Mouse (Mus musculus) frontal cortex, postnatal 10 days (tissue): Measurements from ENCODE around the gene Tmem145.

Experiments used
- DNase-seq, 2 experiments: peaks; one replicate each; pipeline ENCODE4 v3.0.0; 2022; ENCODE audit warnings: low spot score in 2 of 2, mixed read lengths in 1 of 2

The Tmem145 gene

DNA sequence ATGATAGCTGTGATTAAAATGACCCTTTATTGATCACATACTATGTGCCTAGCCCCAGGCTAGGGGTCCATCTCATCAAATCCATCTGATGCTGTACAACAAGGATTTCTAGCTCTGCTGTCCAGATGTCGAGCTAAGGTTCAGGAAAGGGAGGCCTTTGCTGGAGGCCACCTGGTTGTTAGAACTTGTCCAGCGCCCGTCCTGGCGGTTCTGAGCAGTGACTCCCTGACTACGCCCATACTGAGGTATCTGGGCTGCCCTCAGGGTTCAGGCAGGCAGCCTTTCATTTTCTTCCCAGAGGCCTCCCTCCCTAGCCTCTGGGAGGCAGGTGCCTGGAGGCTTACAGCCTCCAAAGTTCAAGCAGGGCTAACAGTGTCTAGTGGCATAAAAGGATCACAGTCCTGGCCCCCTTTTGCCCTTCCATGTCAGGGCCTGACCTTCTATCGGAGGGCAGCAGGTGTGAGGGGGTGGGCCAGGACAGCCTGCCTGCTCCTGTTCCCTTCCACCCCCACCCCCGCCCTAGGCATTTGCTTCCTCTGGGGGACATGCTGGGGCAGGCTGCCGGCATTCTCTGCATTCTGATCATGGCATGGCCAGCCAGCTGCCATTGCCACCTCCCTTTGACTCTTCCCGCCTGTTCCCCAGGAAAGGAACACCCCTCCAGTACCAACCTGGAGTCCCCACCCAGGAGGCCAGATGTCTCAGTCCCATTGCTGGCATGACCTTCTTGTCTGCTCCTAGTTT lies 30.2 kb upstream of the Tmem145 start:
- no peak for DNase-seq

DNA sequence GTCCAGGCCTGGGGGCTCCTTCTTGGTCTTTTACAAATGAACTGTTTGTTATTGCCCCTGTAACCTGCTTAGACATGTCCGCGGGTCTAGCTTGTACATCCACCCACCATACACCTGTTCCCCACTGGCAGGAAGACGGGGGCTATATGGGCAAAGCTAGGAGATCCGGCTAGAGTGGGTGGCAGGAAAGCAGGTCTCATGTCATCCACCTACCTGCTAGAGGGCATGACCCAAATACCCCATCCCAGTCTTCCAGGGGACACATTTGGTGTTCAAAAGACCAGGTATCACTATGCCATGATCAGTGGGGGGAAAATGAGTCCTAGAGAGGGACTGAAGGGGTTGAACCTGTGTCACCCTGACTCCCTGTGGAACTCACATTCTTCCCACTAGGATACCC lies 28.5 kb upstream of the Tmem145 start:
- no peak for DNase-seq

DNA sequence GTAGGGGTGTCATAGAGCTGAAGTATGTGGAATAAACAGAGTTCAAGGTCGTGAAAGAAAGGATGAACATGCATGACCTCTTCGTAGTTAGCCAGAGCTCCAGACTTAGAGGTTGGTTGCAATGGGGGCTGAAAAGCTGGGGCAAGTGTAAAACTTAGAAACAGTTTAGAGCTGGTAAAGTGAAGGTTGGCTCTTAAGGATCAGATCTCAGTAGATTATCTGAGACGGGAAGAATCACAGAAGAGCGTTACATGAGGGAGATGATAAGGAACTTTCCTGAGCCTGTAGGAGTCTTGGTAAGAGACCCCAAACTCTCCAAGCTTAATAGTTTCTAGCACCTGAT lies 27.9 kb upstream of the Tmem145 start:
- DNase-seq: no peak

DNA sequence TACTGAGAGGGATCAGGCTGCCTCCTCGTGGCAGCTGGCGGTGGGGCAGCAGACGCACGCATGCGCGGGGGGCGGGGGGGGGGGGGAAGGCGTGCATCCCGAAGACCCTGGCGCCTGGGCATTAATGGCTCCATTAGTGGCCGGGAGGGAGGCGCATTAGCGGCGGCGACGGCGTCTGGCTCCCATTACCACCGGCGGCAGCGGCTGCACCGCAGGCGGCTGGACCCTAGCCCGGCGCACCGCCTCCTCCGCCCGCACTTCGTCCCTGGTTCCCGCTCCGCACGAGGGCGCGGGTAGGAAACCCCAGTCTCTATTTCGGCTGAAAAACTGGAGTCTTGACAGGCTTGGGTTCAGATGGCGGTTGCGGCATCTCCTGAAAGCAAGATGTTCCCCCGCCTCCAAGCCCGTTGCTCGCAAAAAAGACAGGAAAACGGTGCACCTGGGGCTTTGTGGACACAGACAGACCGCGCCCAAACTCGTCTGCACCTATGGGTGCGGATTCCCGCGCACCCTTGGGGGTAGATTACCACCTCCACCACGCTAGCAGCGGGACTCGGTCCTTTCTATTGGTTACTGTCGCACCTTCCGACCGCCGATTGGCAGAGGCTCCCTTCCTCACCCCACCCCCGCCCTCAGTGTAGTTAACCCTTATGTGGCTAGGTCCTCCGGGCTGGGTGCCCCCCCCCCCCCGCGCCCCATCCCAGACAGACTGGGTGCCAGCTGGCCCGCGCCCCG lies 27.4 kb upstream of the Tmem145 start:
- peak; percentile 84 to 86 for DNase-seq

DNA sequence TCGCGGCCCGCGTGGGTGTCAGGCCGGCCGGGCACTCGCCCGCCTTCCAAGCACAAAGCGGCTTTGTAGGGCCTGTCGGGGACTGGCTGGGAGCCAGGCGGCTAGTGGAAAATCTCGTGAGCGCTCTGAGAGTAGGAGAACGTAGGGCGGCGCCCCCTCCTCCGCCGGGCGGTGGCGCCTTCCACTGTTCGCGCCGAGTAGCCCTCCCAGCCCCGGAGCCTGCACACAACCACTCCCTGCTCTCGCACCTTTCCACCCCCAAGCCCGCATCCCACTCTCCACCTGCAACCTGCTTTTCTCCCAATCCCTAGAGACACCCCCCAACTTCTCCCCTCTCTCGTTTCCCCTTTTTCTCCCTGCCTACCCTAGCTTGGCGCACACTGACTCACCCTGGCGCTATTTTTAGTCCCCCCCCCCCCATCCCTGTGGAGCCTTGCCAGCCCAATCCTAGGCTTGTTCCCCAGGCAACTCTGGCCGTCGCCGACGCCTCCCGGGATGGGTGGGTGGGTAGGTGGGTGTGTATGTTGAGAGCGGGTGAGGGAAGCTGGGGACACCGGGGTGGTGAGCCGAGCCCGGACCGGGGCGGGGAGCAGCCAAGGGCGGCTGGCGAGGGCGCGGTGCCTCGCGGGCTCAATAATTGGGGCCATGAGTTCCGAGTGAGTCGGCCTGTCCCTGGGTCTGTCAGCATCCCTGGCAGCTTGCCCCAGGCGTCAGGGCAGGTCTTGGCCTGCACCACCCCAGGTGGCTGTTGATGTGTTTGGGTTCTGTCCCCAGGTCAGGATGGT lies 26.6 kb upstream of the Tmem145 start:
- DNase-seq: peak; percentile 90 to 91

DNA sequence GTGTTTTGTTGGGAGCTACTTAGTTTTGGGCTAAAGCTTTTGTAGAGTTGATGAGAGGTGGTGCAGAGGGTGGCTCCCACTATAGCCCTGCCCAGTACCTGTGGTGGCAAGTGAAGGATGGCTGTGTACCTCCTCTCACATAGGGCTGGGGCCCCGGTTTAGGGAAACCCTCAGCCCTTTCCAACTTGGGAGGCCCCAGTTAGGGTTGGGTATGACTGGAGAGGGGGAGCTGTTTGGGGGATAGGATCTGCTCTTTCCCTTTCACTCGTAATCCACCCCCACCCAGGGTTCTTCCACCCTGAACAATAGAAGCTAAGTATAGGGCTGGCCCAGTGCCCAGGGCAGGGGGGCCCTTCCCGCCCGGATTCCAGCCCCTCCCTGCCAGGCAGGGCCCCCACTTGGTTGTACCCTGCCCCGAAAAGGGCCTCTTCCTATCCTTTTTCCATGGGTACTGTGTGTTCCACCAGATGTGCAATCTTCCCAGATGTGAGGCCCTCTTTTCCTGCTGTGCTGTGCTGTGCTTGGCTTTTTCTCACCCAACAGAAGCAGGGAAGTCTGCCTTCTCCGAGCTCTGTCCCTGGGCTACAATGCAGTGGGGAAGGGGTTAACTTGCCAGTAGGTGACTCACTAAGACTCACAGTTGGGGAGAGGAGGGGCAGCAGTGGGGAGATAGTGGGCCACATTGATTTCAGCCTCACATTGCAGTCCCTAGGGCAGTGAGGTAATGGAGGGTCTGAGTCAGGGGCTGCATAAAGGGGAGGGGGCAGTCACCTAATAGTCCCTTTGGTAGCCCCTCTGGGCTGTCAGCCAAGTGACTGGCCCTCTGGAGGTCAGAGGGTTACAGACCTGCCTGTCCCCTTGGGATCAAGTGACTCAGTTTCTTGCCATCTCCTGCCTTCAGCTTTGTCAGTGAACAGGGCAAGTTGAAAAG lies 25.8 kb upstream of the Tmem145 start:
- peak; percentile 54 to 65 for DNase-seq

DNA sequence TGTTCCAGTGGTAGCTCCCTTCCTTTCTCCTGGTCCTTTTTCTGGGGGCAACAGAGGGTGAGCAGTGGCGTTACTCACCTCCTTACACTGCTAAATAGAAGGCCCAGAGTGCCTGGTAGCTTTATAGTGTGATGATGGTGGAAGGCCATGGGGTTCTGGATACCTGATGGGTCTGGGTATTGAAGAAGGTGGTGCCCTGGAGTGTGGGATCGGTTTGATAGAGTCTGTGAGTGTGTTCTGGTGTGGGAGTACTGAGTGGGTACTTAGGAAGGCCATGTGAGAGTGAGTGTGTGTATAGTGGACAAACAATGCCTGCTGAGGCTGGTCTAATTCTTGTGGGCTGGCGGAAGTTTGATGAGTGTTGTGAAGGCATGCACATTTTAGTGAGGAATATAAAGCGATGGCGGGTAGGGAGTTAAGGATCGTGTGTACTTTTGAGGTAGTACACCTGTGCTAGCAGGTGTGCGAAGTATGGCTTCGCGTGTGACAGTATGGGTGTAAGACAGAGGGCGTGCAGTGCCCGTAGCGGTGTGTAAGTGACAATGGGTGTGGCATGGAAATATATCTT lies 24.7 kb upstream of the Tmem145 start:
- peak in 1 of 2 experiments; percentile 15 for DNase-seq

DNA sequence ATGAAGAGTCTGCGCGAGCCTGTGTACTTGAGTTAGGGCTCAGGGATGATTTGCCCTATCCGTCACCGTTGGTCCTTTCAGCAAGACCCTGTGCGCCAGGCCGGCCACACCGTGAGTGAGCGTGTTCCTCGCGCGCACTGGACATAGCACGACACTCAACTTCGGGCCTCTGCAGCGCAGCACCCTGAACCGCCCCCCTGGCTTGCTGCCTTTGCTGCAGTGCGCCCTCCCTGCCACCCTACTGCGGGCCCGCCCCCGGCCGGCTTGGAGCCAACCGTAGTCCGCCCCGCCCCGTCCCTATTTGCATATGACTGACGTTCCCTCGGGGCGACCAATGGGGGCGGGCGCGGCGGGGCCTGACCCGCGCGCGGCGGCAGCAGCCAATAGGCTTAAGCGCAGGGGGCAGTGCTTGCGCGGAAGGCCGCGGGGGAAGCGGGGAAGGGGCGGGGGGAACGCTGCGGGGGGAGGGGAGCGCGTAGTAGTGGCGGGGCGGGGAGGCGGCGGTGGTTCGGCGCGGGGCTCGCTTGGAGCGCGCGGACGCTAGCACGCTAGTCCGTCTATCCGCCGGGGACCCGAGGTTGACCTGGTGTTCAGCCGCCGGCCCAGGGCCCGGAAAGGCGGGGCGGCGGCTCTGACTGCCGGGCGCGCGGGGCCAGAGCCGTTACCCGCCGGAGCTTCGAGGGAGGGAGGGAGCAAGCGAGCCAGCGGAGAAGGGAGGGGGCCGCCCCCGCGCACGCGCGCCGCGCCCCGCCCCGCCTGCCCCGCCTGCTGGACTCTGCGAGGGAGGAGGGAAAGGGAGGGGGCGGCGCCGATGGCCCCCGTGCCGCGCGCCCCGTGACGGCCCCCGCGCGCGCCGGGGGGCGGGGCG lies 23.9 kb upstream of the Tmem145 start:
- DNase-seq: peak; percentile 95 to 96

DNA sequence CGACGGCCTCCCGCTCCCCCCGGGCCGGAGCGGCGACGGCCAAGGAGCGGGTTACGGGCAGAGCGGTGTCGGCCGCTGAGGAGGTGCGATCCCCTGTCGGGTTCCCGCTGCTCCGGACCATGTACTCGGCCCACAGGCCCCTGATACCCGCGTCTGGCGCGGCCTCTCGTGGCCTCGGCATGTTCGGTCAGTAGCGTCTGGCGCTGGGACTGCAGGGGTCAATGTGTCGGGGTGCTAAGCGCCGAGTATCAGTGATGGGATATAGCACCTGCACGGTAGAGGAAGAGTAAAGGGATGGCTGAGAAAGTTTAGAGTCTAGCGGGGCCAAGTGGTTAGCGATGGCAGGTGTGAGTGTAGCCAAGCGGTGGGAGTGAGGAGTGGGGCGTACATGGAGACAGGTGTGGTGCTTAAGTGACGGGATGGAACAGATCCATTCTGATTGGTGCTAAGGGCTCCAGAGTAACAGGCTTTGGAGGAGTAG lies 23.1 kb upstream of the Tmem145 start:
- DNase-seq: peak; percentile 50 to 64

DNA sequence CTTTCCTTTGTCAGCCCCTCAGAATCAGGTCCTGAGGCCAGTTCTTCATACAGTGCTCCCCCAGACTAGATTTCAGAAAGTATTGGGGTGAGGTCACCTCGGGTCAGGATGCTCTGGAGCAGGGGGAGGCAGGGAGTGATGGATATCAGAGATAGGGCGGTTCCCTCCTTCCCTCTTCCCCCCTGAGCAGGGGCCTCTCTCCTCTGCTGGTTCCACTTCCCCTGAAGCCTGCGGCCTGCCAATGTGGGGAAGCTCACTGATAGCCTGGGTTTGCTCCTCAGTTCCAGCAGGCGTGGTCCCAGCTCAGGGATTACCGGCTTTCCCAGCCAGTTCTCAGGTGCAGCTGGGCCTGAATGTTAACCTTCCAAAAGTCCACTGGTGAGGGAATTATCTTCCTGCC lies 22.3 kb upstream of the Tmem145 start:
- peak in 1 of 2 experiments; percentile 11 for DNase-seq

DNA sequence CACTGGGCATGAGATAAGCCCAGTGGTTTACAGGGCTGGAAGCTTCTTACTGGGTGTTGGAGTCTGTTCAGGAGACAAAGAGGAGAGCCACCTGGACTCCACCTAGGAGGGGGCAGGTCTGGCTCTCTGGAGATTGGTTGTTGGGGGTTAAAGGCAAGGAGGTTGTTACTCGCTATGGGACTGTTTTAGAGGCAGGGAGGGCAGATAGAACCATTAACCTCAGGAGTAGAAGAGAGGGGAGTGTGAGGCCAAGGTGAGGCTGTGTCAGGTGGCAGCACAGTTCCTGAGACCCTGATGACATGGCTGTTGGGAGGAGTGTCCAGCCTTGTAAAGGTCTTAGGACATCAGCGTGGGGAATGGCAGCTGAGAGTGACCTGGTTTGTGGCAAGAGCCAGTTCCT lies 21.7 kb upstream of the Tmem145 start:
- peak in 1 of 2 experiments; percentile 5 for DNase-seq

DNA sequence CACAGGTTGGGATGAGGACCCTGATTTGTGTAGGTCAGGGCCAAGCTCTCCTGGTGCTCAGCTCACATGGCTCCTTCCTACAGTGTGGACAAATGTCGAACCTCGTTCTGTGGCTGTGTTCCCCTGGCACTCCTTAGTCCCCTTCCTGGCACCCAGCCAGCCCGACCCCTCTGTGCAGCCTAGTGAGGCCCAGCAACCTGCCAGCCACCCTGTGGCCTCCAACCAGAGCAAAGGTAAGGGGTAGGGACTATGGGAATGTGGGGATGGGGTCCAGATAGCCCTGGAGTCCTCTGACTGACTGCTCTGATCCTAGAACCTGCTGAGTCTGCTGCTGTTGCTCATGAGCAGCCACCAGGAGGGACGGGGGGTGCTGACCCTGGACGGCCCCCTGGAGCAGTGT lies 21.1 kb upstream of the Tmem145 start:
- peak in 1 of 2 experiments; percentile 36 for DNase-seq

DNA sequence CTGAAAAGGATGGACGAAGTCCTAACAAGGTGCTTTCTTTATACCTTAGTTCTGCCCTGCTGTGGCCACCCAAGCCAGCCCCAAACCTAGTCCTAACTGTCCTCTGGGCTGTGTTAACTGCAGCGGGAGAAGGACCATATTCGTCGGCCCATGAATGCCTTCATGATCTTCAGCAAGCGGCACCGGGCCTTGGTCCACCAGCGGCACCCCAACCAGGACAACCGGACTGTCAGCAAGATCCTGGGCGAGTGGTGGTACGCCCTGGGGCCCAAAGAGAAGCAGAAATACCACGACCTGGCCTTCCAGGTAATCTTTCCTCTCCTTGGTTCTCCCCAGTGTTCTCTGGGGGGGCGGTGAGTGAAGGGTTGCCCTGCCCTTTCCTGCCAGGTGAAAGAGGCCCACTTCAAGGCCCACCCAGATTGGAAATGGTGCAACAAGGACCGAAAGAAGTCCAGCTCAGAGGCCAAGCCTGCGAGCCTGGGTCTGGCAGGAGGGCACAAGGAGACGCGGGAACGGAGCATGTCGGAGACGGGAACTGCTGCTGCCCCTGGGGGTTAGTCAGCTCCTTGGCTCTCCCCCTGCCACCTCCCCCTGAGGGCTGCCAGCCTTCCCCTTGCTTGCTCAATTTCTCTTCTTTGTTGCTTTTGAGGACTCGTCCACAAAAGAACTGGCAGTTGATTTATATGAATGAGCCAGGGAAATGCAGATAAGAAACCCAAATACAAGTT lies 20.2 kb upstream of the Tmem145 start:
- DNase-seq: no peak

DNA sequence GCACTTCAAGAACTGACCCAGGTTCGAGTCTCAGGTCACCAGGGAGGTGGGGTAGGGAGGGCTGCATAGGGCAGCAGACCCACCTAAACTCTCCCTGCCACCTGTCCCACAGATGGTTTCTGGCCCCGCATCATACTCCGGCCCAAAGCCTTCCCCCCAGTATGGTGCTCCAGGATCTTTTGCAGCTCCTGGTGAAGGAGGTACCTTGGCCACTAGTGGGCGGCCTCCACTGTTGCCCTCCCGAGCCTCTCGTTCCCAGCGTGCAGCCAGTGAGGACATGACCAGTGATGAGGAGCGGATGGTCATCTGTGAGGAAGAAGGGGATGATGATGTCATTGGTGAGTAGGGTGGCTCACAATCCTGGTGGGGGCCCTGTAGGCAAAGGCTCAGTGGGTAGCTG lies 18.9 kb upstream of the Tmem145 start:
- DNase-seq: no peak

DNA sequence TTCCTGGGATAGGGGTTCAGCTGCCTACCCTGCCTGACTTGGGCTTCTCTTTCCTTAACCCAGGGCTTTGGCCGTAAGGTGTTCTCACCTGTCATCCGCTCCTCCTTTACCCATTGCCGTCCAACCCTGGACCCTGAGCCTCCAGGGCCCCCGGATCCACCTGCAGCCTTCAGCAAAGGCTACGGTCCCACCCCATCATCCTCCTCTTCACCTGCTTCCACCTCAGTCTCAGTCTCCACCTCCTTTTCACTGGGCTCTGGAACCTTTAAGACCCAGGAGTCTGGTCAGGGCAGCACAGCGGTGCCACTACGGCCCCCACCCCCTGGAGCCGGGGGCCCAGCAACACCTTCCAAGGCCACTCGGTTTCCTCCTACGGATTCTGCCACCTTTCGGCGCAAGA lies 17.9 kb upstream of the Tmem145 start:
- no peak for DNase-seq

DNA sequence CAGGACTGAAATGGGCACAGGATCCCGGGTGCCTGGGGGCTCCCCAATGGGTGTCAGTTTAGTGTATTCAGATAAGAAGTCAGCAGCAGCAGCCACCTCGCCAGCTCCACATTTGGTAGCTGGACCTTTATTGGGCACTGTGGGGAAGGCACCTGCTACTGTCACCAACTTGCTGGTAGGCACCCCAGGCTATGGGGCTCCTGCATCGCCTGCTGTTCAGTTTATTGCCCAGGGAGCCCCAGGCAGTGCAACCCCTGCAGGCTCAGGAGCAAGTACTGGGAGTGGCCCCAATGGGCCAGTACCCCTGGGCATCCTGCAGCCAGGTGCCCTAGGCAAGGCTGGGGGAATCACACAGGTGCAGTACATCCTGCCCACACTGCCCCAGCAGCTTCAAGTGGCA lies 17.2 kb upstream of the Tmem145 start:
- DNase-seq: no peak

DNA sequence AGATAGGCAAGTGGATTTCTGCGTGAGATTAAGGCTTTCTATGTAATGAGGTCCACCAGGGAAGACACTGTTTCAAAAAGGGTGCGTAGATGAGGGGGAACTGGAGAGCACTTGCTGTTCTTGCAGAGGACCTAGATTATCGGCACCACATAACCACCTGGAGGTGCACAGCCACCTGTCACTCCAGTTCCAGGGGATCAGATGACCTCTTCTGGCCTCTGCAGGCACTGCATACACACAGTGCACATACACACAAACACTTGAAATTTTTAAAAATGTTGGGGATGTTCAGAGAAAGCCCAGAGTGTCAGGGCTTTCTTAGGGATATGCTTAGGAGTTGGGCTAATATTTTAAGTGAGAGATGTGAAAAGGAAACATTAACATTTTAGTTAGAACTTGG lies 16.0 kb upstream of the Tmem145 start:
- no peak for DNase-seq

DNA sequence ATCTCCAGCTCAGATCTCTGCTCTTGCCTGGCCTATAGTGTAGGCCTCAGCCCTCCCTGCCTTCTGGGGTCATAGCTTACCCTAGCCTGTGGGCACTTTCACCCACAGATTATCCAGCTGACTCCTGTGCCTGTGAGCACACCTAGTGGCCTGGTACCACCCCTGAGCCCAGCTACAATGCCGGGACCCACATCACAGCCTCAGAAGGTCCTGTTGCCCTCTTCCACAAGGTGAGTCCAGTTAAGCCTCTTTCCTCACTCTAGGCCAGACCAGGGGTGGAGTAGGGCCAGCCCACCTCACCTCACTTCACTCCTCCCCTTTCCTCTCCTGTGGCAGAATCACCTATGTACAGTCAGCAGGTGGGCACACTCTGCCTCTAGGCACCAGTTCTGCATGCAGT lies 15.4 kb upstream of the Tmem145 start:
- DNase-seq: no peak

DNA sequence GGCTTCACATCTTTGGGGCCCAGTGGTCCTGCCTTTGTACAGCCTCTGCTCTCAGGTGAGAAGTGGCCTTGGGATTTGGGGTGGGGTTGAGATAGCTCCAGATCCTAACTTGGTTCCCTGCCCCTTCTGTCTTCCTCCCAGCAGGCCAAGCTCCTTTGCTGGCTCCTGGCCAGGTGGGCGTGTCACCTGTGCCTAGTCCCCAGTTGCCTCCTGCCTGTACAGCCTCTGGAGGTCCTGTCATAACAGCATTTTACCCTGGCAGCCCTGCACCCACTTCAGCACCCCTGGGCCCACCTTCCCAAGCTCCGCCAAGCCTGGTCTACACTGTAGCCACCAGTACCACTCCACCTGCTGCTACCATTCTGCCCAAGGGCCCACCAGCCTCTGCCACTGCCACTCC lies 15.0 kb upstream of the Tmem145 start:
- peak in 1 of 2 experiments; percentile 37 for DNase-seq
